Mouse (Mus musculus) right cerebral cortex, postnatal 36 days (tissue): ENCODE measurements around the gene Gm3182.
"Not testable (repeated sequence)": the region's sequence is repeated elsewhere in the genome, so short reads cannot be mapped to it uniquely, and the experiment has no call there.

Experiments
- DNase-seq, 2 experiments: peaks; one replicate each; pipeline ENCODE4 v3.0.0; 2022; ENCODE audit warnings: low spot score in 2 of 2, mixed read lengths in 1 of 2

Gene Gm3182

DNA sequence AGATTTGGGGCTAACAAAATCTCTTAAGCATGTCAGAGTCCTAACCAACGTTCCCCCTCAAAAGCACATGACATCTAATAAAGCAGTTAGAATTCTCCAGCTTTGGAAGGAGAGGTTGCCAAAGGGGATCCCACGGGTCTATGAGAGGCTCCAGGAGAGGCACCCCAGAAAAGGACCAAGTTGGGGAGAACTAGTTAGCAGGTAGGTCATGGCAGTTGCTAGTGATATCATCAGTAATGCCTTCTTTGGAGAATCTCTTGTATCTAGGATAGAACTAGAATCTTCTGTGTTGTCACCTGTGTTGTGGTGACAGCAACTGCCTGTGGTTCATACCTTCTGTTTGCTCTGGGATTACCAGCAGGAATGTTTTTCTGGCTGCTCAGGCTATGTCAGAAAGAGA lies at the start of gene Gm3182:
TSS of gene Gm3182 (plus strand) at position 301 of the 400 bp plus-strand sequence.
- not testable (repeated sequence) for DNase-seq

DNA sequence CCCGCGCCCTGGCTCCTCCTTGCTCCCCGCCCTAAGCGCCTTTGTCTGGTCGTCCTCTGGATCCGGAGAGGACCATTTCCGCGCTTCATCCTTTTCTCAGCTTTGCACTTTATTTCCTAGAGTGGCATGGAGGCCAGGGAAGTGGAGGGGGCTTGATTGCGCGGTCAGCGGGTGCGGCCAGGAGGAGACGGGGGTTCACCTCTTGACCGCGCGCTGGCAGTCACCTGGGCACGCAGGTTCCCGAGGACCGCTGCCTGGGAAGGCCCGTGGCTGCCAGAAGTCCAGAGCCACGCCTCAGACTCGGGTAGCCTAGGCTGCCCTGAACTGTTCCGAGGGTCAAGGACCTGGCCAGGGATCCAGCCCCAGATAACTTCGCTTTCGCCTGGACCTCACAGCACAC lies 17.9 kb downstream of the Gm3182 start:
- not testable (repeated sequence) for DNase-seq
